ENCODE assay signal across 26 mouse cellular contexts in the genomic region with DNA sequence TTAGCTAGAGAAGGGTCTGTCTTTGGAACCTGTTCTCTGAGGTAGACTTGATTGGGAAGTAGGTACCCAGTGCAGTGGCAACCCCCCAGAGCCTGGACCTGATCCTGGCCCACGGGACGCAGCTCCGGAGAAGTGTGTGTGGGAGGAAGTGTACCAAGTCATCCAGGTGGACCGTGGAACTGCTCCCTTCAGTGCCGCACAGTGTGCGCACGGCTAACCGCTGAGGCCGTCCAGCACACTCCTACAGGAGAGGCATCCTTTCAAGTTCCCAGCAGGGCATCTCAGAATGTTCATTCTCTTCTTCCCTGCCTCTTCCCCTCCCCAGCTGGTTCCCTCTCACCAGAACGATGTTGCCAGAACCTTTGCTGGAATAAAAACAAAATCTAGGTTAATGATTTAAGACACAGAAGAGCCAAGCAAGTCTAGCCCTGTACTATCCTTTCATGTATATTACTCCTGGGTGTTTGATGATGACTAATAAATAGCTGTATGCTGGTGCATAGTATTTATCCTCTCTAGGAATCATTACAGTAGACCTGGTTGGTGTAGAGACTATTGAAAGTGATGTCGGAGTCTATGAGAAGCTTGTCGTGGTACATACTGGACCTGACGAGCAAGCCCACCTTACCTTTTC. TPM values are rescaled to one million over a fixed set of nuclear protein-coding genes. Genes with fewer than 3 reads are reported as not detected.
"Had no signal": no experiment of that assay in that cellular context is flagged by ENCODE, and none has a peak within 500 bp of the region (broad histone marks: within the 10 kb centered on the region; RNA-seq: fewer than 3 reads in every experiment).

No protein-coding gene starts in this region.

- H3K36me3 ChIP-seq: liver, embryonic 15.5 days; lung, embryonic 15.5 days; midbrain, embryonic 10.5 days; midbrain, embryonic 13.5 days had no signal

- H3K9ac ChIP-seq: liver, embryonic 15.5 days; lung, embryonic 15.5 days; midbrain, embryonic 13.5 days had no signal

- H3K27ac ChIP-seq: layer of hippocampus, adult 2 months; liver, embryonic 15.5 days; lung, embryonic 15.5 days; midbrain, embryonic 10.5 days; midbrain, embryonic 13.5 days; stomach, postnatal 0 days had no signal

- H3K4me1 ChIP-seq: midbrain, embryonic 10.5 days; midbrain, embryonic 13.5 days had no signal

- DNase-seq: kidney, adult 18-20 months; layer of hippocampus, adult 9-11 months; lung, adult 18-20 months; lung, postnatal 10 days; lung, postnatal 36 days; right cerebral cortex, adult 18-20 months; right cerebral cortex, postnatal 14 days; right cerebral cortex, postnatal 4 days; thymus, adult 2 months; thymus, postnatal 14 days; thymus, postnatal 4 days had no signal

- H3K4me2 ChIP-seq: liver, embryonic 11.5 days; liver, embryonic 15.5 days; lung, embryonic 15.5 days; midbrain, embryonic 13.5 days had no signal

- ATAC-seq: intestine, embryonic 16.5 days; midbrain, embryonic 13.5 days; midbrain, embryonic 16.5 days had no signal

- H3K4me3 ChIP-seq: layer of hippocampus, adult 2 months; liver, embryonic 15.5 days; lung, embryonic 15.5 days; midbrain, embryonic 10.5 days; midbrain, embryonic 13.5 days had no signal

- H3K9me3 ChIP-seq: liver, embryonic 15.5 days; lung, embryonic 15.5 days; megakaryocyte, embryonic 14.5 days; midbrain, embryonic 10.5 days; midbrain, embryonic 13.5 days had no signal

- H3K27me3 ChIP-seq: liver, embryonic 15.5 days; lung, embryonic 15.5 days; megakaryocyte, embryonic 14.5 days; midbrain, embryonic 13.5 days had no signal

RNA-seq across cellular contexts. Expression of a gene that starts 11.0 kb away (rescaled TPM):
- total RNA-seq: layer of hippocampus, adult 2 months; layer of hippocampus, postnatal 25 days; left cerebral cortex, adult 18-20 months; left cerebral cortex, postnatal 36 days had no signal
- polyA plus RNA-seq: large intestine, adult 2 months; limb, embryonic 11.5 days; stomach, postnatal 0 days; thymus, adult 2 months had no signal
